In genomic region chr12:83142507-83142906, GRCm38 (mm10) we compare ENCODE assay signal across 12 mouse cellular contexts.
DNase-seq lines count a peak whose midpoint lies in the region; ATAC-seq lines count a peak whose summit lies in the region.
"Had no signal": no experiment of that assay in that cellular context is flagged by ENCODE, and none has a peak within 500 bp of the region (broad histone marks: within the 10 kb centered on the region; RNA-seq: fewer than 3 reads in every experiment).

No protein-coding gene starts in this region.

- H3K27me3 ChIP-seq in heart, embryonic 13.5 days (replicated peaks): no peaks in the 10 kb centered on the region
- 0 out of 2 replicates have a peak, but pooled peaks cover 13% of the 10 kb centered on the region for H3K27me3 ChIP-seq in liver, embryonic 12.5 days (replicated peaks)
- H3K27me3 ChIP-seq in liver, embryonic 11.5 days (replicated peaks; ENCODE audit: control insufficient read depth, insufficient read depth, low read length): no peaks in the 10 kb centered on the region
- H3K27me3 ChIP-seq in liver, embryonic 16.5 days (ENCODE audit: control insufficient read depth, insufficient read depth, low read depth, low read length): no peaks in the 10 kb centered on the region
- no peaks in the 10 kb centered on the region for H3K27me3 ChIP-seq in intestine, embryonic 15.5 days (replicated peaks)
- H3K27me3 ChIP-seq: neural tube, embryonic 13.5 days had no signal

- 38% methylated on average over 2 of the region's 2 CpGs for WGBS in heart, embryonic 13.5 days
- 8% methylated on average over 2 of the region's 2 CpGs for WGBS in liver, embryonic 12.5 days (ENCODE audit: insufficient replicate concordance)
- WGBS in liver, embryonic 11.5 days: 44% methylated on average over 2 of the region's 2 CpGs
- WGBS in liver, embryonic 16.5 days (ENCODE audit: insufficient replicate concordance): 27% methylated on average over 2 of the region's 2 CpGs
- 36% methylated on average over 2 of the region's 2 CpGs for WGBS in intestine, embryonic 15.5 days

- peak overlapping the region; percentile 44; the same call in 1 of the 2 replicates for H3K9ac ChIP-seq in heart, embryonic 13.5 days
- H3K9ac ChIP-seq in liver, embryonic 12.5 days: peak overlapping the region; percentile 0; the same call in 1 of the 2 replicates
- H3K9ac ChIP-seq in liver, embryonic 11.5 days (ENCODE audit: low read depth, low read length): no peak overlapping the region
- H3K9ac ChIP-seq in liver, embryonic 16.5 days (ENCODE audit: low read depth, low read length): no peak overlapping the region
- no peak overlapping the region for H3K9ac ChIP-seq in intestine, embryonic 15.5 days
- H3K9ac ChIP-seq: forebrain, postnatal 0 days; neural tube, embryonic 13.5 days had no signal

- no peaks in the 10 kb centered on the region for H3K36me3 ChIP-seq in heart, embryonic 13.5 days
- no peaks in the 10 kb centered on the region for H3K36me3 ChIP-seq in liver, embryonic 12.5 days
- no peaks in the 10 kb centered on the region for H3K36me3 ChIP-seq in liver, embryonic 11.5 days (ENCODE audit: control insufficient read depth, insufficient read depth, low read length)
- H3K36me3 ChIP-seq in liver, embryonic 16.5 days (ENCODE audit: control insufficient read depth, insufficient read depth): no peaks in the 10 kb centered on the region
- no peaks in the 10 kb centered on the region for H3K36me3 ChIP-seq in intestine, embryonic 15.5 days
- H3K36me3 ChIP-seq: neural tube, embryonic 13.5 days had no signal

- H3K9me3 ChIP-seq in heart, embryonic 13.5 days: no peaks in the 10 kb centered on the region
- no peaks in the 10 kb centered on the region for H3K9me3 ChIP-seq in liver, embryonic 12.5 days (replicated peaks)
- H3K9me3 ChIP-seq in liver, embryonic 11.5 days (ENCODE audit: control insufficient read depth, low read length): no peaks in the 10 kb centered on the region
- H3K9me3 ChIP-seq in liver, embryonic 16.5 days (replicated peaks; ENCODE audit: control insufficient read depth, low read length): no peaks in the 10 kb centered on the region
- H3K9me3 ChIP-seq in intestine, embryonic 15.5 days: no peaks in the 10 kb centered on the region
- H3K9me3 ChIP-seq: neural tube, embryonic 13.5 days had no signal

- H3K4me1 ChIP-seq in heart, embryonic 13.5 days: peaks cover 65% of the 10 kb centered on the region
- peaks cover 41% of the 10 kb centered on the region for H3K4me1 ChIP-seq in liver, embryonic 12.5 days
- H3K4me1 ChIP-seq in liver, embryonic 11.5 days (replicated peaks; ENCODE audit: control insufficient read depth, insufficient read depth, low read length): peaks cover 15% of the 10 kb centered on the region
- H3K4me1 ChIP-seq in liver, embryonic 16.5 days (ENCODE audit: control insufficient read depth, low read depth, low read length): peaks cover 38% of the 10 kb centered on the region
- H3K4me1 ChIP-seq in intestine, embryonic 15.5 days (replicated peaks): no peaks in the 10 kb centered on the region

- DNase-seq in heart, postnatal 36 days: no peak
- DNase-seq in liver, embryonic 11.5 days (ENCODE audit: low spot score): no peak
- DNase-seq: forebrain, postnatal 0 days; layer of hippocampus, postnatal 36 days; thymus, postnatal 25 days had no signal

- peak overlapping the region; percentile 75 for H3K27ac ChIP-seq in heart, embryonic 13.5 days (replicated peaks)
- H3K27ac ChIP-seq in liver, embryonic 12.5 days: peak overlapping the region; percentile 45; the same call in 1 of the 2 replicates
- no peak overlapping the region for H3K27ac ChIP-seq in liver, embryonic 11.5 days (ENCODE audit: low read depth, low read length)
- H3K27ac ChIP-seq in liver, embryonic 16.5 days (ENCODE audit: low read length): peak overlapping the region; percentile 45
- no peak overlapping the region for H3K27ac ChIP-seq in intestine, embryonic 15.5 days
- H3K27ac ChIP-seq: neural tube, embryonic 13.5 days had no signal

- ATAC-seq in heart, embryonic 13.5 days (ENCODE audit: extremely low read depth, insufficient number of reproducible peaks, low FRiP score, low TSS enrichment): no peak
- ATAC-seq in liver, embryonic 12.5 days: no peak
- ATAC-seq in liver, embryonic 11.5 days (replicated peaks; ENCODE audit: low FRiP score): no peak
- ATAC-seq in erythroblast, adult 5-6 weeks (replicated peaks; ENCODE audit: low FRiP score, poor library complexity, severe bottlenecking): peak; percentile 31
- ATAC-seq in liver, embryonic 16.5 days (ENCODE audit: low read depth): no peak
- ATAC-seq in intestine, embryonic 15.5 days: no peak
- ATAC-seq: forebrain, postnatal 0 days had no signal

- peak overlapping the region; percentile 12; the same call in 1 of the 2 replicates for H3K4me2 ChIP-seq in heart, embryonic 13.5 days
- 0 out of 2 replicates have a peak overlapping the region, but pooled peaks have one; percentile 25 for H3K4me2 ChIP-seq in liver, embryonic 12.5 days
- H3K4me2 ChIP-seq in liver, embryonic 11.5 days: no peak overlapping the region
- peak overlapping the region; percentile 7 for H3K4me2 ChIP-seq in liver, embryonic 16.5 days (ENCODE audit: low read depth, low read length)
- no peak overlapping the region for H3K4me2 ChIP-seq in intestine, embryonic 15.5 days (replicated peaks)
- H3K4me2 ChIP-seq: midbrain, embryonic 11.5 days; neural tube, embryonic 13.5 days had no signal

- intact Hi-C loops in heart, postnatal 36 days (cut with DNase I): loop anchor here (2.0 kb wide), 1 partner anchor 20 kb away; no protein-coding TSS in a partner anchor

- H3K4me3 ChIP-seq in heart, embryonic 13.5 days: no peak overlapping the region
- no peak overlapping the region for H3K4me3 ChIP-seq in liver, embryonic 12.5 days
- H3K4me3 ChIP-seq in liver, embryonic 11.5 days (ENCODE audit: low read depth, low read length): no peak overlapping the region
- no peak overlapping the region for H3K4me3 ChIP-seq in liver, embryonic 16.5 days (ENCODE audit: low read depth, low read length)
- H3K4me3 ChIP-seq in intestine, embryonic 15.5 days (replicated peaks): no peak overlapping the region
- H3K4me3 ChIP-seq: neural tube, embryonic 13.5 days had no signal

Comparison
In these comparisons a context has a peak if more than half of its experiments do, and no peak if none do; other contexts are left out.
1. H3K27ac ChIP-seq: peak in heart, embryonic 13.5 days (single experiment), liver, embryonic 12.5 days (single experiment) and liver, embryonic 16.5 days (single experiment); none in liver, embryonic 11.5 days (single experiment) and intestine, embryonic 15.5 days (single experiment).
2. H3K4me2 ChIP-seq: peak in heart, embryonic 13.5 days (single experiment), liver, embryonic 12.5 days (single experiment) and liver, embryonic 16.5 days (single experiment); none in liver, embryonic 11.5 days (single experiment) and intestine, embryonic 15.5 days (single experiment).
3. H3K9ac ChIP-seq: peak in heart, embryonic 13.5 days (single experiment) and liver, embryonic 12.5 days (single experiment); none in liver, embryonic 11.5 days (single experiment), liver, embryonic 16.5 days (single experiment) and intestine, embryonic 15.5 days (single experiment).